Mouse (Mus musculus): ENCODE measurements at regions not wholly inside any gene's neighbourhood (a gene's known extent, or its start where the extent isn't known, plus 50 kb on each side); places are given as distances from the start of the nearest gene placed in this dataset.

DNA sequence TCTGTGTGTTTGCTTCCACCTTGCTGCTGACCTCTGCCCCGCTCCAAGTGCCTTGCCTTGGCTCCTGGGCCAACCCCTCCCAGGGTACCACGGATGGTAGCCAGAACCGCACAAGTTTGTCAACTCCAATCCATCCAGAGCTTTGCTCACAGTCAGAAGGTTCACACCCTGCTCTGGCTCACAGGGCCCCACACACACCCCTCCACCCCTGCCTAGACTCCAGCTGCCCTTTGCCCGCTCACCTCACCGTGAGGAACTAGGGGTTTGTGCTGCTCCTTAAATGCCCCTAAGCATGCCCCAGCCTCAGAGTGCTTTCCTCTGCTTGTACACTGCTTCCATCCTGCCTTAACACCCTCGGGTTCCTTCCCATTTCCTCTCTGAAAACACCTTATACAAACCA, 117.5 kb upstream of the Lhx5 start:
- TF ChIP-seq CTCF (IDR thresholded peaks at IDR 0.05; ENCODE audit: extremely low read depth, insufficient read length, insufficient replicate concordance, low read depth, low read length) (no peak), POLR2A (IDR thresholded peaks at IDR 0.05; ENCODE audit: low read depth, low read length) (no peak)

Measured in small intestine, adult 2 months (tissue).